Mouse (Mus musculus) heart, adult 11 months (tissue): ENCODE results near the gene Sema3e.
A peak's percentile ranks its signal among the peaks of the same experiment; 100 is the strongest.

Source experiments
- DNase-seq: peaks from one replicate; pipeline ENCODE4 v3.0.0; 2022

Sema3e gene

DNA sequence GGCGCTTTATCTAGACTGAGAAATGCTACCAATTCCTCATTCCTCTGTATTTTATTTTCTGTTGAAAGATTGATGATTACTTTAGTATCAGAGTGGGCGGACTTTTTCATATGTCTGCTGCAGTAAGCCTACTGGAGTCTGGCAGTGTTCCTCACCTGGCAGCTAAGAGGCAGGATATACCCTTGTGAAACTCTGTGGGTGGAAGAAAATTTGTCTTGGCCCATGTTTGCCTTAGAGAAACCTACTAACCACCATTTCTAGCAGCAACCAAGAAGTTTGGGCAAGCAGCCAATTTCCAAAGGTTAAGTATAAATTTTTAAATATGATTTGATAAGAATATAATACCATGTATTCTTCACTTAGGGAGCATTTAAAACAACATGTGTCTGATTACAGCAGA lies 63.0 kb downstream of the Sema3e start:
- no peak for DNase-seq

DNA sequence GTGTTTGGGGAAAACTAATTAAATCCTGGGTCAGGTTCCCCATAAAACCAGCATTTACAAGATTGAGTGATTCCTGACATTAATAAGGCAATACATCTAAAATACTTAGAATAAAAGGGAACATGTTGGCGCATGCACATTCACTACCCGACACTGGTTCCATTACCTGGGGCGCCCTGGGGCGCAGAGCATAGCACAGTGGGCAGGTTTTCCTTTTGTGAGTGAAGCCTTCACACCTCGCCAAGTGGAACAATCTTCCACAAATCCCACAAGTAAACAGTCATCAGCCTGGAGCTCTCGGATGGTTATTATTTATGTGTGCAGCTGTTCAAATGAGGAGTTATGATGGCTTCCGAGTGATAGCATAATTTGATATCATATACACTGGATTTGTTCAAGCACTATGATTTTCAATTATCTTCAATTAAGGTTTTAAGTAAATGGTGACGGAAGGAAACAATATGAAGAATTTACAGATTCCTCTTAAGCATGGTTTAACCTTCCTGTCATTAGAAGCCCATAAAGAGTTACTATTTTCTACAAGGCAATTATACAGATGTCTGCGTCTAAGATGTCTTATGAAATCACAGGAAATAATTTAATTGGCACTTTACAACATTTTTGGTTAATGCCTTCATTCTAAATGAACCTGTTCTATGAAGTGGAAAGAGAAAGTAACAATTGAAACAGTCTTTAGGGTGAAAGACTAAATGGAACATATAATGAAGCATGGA lies 65.0 kb downstream of the Sema3e start:
- DNase-seq: no peak

DNA sequence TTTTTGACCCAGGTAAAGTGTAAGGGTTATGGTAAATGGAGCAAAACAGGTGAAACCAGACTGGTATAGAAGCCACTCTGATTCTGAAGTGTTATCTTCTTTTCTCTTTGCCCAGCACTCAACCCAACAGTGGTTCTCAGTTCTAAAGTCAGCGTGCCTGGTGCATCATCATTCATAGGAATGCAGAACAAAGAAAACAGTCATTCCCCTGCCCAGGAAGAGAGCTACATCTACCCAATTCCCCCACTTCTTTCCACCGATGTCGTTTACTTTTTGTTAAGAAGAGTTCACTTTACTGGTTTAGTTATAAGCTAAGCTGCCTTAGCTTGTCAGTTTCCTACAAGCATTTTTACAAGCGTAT lies 65.5 kb downstream of the Sema3e start:
- DNase-seq: no peak

DNA sequence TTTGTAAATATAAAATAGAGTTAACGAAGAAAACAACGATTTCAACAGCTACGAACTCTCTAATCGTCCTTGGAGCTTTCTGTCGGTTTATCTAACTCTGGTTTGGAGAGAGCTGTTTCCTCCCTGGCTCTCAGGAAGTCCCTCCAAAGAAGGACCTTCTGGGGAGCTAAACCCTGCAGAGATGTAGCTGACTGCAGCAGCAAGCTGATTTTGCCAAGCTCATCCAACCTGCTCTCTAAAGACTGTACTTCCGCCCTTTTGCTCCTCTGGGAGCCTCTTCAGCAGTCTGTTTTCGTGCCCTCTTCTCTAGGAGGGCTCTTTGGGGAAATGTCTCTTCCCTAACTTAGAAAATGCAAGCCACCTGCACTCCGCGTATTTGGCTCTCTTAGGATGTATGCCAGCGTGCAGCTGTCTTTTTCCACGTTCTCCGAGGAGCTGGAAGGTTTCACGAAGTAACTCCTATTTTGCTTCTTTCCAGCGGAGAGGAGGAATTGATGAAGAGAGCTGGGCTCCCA lies 67.2 kb downstream of the Sema3e start:
- DNase-seq: peak; percentile 55

DNA sequence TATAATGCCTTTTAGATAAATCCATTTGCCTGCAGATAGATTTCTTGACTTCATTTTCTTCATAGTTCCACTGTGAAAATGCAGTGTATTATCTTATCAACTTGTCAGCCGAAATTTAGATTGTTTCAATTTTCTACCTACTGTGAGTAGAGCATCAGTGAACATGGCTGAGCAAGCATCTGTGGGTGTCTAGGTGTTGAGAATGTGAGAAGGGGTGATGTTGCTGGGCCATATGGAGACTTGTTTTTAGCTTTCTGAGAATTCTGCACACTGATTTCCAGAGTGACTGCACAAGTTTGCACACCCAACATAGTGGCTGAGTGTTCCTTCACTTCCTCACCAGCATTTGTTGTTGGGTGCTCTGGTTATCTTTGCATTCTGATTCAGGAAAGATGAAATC lies 71.1 kb downstream of the Sema3e start:
- no peak for DNase-seq

DNA sequence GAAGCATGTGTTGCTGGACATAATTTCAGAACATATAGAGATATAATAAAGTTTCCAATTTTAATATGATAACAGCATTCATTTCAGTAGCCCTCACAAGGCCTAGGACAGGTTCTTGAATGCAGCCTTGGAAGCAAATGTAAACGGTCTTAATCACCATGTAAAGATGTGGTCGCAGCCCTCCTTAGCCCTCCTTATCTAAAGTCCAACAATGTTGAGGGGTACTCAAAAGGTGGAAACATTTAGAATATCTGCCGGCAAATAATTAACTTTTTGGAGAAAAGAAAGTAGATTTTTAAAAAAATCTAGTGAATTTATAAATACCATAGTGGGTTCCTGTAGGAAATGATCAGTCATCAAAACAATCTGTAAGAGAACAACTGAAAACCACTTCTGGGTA lies 73.6 kb downstream of the Sema3e start:
- DNase-seq: no peak

DNA sequence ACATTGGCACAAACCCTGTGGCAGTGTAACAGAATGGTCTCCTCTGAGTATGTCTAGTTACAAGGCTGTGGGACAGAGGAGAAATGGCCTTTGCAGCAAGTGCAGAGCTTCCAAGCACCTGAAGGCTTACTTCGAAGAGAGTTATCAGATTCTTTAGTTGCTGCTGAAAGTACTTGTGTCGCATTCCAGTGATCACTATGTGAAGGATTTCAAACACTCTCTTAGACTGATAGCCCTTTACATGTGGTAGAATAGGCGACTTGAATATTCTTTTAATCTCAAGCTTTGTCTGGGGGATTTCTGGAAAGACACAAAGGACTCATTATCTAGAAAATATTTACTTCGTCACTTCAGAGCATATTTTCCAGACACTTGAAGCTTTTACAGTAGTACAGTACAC lies 82.3 kb downstream of the Sema3e start:
- no peak for DNase-seq

DNA sequence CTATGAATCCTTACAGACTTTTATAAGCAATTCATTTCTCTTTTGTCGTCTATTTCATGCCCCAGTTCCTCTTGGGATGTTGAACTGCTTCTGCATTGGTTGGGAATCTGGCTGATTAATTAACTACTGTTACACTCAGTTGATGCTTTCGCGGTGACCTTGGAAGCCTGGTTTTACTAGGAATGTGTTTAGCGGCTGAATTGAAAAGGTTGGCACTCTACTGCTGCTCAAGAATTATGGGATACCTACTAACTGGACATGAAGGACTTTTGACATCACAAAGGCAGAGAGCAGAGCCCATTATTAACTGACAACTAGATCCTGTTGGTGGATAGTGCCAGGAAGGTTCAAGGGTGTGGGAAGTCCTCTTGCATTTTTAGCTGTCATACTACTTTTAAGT lies 83.9 kb downstream of the Sema3e start:
- no peak for DNase-seq

DNA sequence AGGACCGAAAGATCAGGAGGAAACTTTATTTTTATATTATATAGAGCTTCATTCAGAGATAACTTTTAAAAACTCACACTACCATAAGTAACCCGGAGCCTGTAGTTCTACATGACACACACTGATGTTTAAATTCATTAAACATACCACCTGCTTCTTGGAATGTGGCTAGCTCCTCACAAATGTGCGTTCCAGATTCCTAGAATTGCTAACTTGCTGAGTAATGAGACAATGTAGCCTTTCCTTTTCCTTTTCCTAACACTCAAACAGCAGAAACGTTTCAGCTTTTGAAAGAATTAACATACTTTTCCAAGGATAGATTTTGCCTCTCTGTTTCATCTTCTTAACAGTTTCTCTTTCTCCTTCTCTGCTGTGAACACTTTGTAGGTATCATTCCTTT lies 86.3 kb downstream of the Sema3e start:
- no peak for DNase-seq

DNA sequence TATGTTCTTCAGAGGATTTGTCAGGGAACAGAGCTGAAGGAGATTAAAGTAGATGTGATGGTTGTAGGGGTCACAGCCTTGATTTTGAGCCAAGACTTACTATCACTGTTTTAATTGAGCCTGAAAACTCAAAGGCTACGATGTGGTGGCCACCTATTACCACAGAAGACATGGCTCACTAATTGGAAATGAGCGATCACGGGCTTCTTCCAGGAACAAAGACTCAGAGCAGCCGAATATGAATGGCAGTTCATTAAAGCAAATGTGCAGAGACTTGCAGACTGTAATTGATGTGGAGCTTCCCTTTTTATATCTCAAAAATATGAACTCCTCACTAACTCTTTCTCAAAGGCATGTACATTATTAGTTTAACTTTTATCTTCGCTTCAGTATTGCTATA lies 96.8 kb downstream of the Sema3e start:
- DNase-seq: no peak

DNA sequence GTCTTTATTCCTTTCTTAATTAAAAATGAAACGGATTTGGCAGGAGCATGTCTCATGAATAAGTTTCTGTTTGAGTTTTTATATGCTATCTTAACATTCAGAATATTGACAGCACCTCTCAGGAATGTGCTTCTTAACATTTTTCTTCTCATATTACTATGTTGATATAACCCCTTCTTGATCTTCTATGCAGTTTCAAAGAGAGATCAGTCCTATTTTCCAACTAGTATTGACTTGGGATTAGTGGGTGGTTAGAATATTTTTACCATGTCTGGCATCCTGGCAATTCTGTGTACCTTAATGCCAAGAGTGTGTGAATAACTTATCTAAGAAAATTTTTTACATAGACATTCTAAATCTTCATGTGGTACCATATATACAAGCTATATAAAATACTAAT lies 101.5 kb downstream of the Sema3e start:
- no peak for DNase-seq

DNA sequence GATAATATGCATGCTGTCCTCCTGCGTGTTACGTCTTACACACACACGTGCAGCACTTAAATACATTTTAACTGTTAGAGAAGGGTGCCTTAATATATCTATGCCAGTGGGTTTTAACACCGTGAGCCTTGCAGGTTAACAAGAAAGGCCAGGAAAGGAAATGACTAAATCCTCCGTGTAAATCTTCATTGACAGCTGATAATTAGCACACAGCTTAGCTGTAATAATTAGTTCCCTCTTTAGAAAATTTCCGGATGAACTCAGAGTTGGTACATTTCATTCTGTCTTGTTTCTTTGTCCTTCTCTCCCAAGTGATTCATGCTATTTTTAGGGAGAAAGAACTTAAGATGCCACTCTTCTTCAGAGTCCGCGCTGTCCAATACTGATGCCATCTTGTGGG lies 110.9 kb downstream of the Sema3e start:
- no peak for DNase-seq

DNA sequence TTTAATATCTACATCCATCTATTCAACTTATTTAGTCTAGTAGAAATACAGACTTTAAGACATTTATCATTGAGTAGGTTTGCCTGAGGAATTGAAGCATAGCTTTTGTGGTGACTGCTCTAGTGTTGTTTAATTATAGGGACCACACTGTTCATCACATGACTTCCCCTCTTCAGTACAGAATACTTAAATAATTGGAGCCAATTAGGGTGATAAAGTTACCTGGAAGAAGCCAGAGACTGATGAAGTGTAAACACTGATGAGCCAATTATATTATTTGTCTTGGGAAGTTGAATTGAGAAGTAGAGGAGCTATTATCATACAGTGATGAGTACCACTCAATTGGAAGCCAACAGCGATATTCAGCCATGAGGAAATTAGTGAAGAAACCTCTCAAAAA lies 113.6 kb downstream of the Sema3e start:
- DNase-seq: no peak

DNA sequence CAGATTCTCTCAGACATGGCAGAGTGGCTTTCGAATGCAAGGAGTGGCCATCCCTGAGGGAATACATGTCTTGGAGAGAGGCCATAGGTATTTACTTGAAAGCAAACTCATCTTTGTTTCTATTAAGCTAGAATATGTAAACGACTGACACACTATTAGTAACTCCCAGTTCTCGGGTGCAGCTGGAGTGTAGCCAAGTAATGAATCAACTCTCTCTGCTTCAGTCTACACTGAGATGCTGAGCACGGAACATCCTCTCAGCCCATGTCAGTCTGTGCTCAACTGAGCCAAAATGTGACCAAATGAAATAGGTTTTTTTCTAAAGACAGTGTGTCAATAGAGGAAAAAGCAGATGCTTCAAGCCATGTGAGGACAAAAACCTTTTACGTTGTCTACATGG lies 137.5 kb downstream of the Sema3e start:
- no peak for DNase-seq

DNA sequence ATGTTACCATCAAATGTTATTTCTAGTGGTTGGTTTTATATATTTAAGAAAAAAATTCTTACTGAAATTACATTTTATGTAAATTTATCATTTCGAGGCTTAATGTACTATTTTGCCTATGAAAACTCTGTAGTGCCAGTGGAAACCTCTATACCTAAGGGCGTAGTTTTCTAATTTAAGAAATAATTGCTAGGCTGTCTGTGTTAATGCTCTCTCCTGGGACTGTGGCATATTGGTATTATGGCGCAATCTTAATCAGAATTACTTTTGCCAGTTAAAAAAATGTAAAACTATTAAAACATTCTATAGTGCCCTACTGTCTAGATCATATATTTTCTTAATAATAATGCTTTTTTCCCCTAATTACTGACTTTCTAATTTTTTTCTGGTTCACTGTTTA lies 138.2 kb downstream of the Sema3e start:
- DNase-seq: no peak

DNA sequence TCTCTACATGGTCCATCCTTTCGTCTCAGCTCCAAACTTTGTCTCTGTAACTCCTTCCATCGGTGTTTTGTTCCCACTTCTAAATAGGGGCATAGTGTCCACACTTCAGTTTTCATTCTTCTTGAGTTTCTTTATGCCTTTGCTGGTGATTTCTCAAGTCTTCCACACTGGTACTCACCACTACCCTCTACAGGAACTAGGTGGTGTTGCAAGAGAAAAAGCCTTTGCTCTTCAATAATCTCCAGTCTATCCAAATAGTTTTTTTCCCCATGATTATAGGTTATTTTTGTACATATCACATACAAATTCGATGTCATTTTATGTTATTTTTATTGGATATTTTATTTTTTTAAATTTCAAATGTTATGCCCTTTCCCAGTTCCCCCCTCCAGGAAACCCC lies 142.7 kb downstream of the Sema3e start:
- DNase-seq: no peak

DNA sequence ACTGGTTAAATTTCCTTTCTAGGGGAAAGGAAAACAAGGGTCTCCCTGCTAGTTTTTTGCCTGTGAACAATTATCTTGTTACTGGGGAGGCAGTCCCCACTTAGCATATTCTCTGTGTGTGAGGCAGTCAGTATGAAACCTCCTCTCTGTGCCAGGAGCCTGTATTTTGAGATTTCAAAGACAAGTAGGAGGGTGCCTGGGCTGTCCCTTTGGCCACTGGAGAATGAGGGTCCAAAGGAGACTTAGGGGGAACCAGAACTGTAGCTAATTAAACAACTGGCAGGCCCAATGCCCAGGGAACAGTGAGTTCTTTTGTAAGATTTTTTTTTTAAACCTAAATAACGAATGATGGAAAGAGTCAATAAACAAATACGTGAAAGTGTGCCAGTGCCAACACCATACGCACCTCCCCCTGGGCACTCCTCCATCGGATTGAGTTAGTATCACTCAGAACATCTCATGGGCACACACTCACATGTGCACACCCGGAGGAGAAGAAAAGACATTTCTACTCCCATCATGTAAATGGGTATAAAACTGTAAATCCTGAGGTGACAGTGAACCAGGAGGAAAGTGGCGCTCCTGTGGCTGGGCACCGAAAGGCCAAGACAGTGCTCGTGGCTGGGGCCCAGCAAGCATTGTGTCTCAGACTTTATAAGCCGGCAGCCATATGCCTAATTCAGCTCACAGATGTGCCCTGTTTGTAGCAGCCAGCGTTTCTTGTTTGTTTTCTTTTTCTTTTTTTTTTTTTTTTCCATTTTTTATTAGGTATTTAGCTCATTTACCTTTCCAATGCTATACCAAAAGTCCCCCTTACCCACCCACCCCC lies 148.5 kb downstream of the Sema3e start:
- peak; percentile 79 for DNase-seq

DNA sequence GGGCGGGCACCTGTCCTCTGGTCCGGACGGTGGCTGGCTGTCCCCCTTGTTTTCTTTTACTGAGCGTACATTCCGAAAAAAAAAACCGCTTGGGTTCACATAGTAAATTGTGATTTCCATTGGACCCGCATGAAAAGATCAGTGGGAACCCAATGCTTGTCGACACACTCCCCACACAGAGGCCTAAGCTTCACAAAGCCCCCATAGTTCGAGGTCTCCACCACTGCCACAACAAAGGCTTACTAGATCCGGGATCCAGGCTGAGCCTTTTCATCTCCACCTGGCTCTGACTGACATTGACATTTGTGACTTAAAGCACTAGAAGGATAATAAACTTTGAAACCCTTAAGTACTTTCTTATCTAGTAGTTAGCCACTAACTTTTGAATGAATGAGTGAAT lies 155.5 kb downstream of the Sema3e start:
- DNase-seq: no peak

DNA sequence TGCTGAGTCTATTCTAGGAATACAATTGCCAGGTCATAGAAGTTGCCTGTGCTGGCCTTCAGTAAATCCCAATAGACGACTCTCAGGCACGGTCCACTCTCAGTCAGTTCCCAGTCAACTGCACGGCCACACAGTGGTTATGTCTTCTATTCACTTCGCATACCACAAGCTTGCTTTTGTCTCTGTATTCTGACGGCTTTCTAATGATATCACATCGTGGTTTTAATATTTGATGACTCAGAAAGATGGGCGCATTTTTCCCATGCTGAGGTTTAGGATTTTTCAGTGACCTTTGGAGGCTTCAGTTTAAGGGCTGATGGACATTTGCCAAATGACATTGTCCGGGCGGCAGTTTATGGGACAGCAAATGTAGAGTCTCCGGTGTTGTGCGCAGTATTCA lies 157.1 kb downstream of the Sema3e start:
- DNase-seq: no peak

DNA sequence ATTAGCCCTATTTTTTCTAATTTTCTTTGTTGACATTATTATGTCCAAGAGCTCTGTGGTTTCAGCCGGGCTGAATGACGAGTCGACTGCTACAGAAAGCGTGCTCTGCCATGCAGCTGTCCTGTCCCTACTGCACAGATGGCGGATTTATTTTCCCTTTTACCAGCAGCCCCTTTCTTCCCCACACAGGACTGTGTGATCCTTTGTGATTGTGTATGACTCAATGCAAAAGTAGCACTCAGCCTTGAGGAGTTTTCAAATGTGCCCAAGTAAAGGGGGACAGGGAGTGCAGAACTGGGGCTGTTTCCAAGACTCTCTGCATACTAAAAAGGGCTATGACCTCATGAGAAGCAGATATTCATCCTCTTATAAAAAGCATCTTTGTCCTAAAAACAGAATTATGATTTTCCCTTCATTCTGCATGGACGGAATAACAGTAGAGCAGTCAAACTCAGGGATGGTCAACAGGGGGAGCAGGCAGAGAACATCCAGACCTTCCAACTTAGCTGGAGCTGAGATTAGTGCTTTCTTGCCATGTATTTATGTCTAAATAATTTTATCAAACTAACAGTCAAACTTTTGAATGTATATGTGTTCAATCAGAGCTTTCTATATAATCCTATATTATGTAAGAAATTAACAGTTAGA lies 170.2 kb downstream of the Sema3e start:
- DNase-seq: no peak

DNA sequence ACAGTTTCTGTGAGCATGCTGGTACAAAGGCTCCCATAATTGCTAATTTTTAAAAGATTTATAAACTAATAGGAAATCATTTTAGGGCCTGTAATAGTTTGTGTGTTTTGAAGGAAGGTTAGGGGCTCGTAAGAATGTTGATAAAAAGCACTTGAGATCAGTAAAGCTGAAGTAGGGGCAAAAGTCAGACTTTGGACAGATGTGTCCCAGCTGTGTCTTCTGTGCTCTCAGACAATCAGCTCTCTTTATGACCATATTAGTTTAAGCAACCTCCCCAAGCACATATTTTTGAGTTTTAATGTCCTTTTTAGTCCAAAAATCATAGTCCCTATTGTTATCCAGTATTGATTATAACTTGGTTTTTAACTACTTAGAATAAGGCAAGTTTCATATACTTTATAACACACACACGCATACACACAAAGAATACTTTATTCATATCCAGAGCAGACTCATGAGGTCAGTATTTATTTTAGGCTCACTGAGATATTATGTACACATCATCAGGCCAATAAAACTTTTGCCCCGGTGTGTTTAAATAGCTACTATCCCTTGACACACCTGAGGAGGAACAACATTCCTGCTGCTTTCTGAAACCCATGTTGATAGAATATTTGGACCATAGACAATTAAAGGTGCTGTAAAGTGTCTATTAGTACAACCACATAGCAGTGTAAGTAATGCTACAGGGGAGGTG lies 173.4 kb downstream of the Sema3e start:
- no peak for DNase-seq

DNA sequence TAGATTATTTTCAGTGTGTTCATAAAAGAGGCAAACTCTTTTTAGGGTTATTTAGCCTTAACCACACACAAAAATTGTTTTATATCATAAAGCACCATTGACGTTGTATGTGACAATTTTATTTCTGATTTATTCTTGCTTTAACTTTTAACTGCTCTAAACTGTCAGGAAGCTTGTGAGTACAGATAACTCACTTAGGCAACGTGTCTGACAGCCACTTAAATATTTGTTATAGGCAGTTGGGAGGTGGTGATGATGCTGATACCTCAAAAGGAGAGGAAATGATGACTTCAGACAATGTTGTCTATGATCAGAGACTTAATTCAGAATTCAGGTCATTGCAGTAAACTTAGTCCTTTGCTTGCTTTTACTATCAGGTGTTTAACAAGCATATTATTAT lies 181.7 kb downstream of the Sema3e start:
- no peak for DNase-seq

DNA sequence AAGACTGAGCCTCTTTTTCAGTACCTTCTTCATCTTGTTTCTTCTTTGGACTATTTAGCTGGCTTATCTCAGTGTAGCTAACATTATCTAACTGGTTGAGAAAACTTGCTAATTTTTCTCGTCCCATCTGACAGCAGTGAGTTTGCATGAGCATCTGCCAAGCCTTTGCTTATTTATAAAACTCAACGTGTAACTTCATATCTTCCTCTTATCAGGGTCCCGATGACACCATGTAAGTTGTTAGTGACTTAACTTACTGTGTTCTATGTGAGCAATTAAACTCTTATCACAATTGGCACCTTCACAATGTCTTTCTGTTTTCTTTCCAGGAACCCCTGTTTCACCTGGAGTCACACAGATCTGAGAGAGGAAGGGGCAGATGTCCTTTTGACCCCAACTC lies 184.9 kb downstream of the Sema3e start:
- no peak for DNase-seq
